Mouse (Mus musculus): ENCODE results near the gene Gprc5b. TPM values are rescaled to one million over a fixed set of nuclear protein-coding genes. Genes with fewer than 3 reads are reported as not detected.

Gprc5b gene
- polyA plus RNA-seq, 1 experiment = 8.1 TPM

DNA sequence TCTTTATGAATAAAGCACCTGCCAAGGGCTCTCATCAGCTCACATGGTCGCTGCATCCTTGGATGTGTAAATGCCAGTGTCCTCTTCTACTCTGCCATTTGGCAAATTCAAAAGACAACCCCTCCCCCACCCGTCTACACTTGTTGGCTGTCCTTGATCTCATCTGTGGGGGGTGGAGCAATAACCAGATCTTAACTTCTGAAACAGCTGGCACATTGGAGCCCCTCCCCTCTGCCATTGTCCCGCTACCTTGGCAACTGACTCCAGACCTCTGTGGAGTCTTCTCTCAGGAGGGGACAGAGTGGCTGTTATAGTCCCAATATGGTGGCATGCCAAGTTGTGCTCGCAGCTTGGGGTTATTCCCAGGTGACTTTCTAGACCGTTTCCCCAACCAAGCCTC lies 22.7 kb downstream of the Gprc5b start:
- no peak overlapping the region for H3K4me3 ChIP-seq (ENCODE audit: extremely low read depth, insufficient read depth, insufficient read length)
- no peak for DNase-seq (ENCODE audit: low read depth in 1 of 2, low spot score in 2 of 2)
- no peaks in the 10 kb centered on the region for H3K4me1 ChIP-seq (ENCODE audit: control insufficient read depth, insufficient read depth, insufficient read length)
- no peak for TF ChIP-seq CTCF (IDR thresholded peaks at IDR 0.05; ENCODE audit: extremely low read depth, insufficient read depth, insufficient read length, insufficient replicate concordance)
- no peak for TF ChIP-seq POLR2A (IDR thresholded peaks at IDR 0.05; ENCODE audit: low read depth, low read length)
- 86% methylated on average over 5 of the region's 5 CpGs for WGBS
- no peaks in the 10 kb centered on the region for H3K27me3 ChIP-seq (ENCODE audit: control insufficient read depth, insufficient read depth, low read length)
- no peak overlapping the region for H3K27ac ChIP-seq (ENCODE audit: insufficient read depth, low read length)
- H3K36me3 ChIP-seq (ENCODE audit: control insufficient read depth, insufficient read depth, low read length) = no peaks in the 10 kb centered on the region

DNA sequence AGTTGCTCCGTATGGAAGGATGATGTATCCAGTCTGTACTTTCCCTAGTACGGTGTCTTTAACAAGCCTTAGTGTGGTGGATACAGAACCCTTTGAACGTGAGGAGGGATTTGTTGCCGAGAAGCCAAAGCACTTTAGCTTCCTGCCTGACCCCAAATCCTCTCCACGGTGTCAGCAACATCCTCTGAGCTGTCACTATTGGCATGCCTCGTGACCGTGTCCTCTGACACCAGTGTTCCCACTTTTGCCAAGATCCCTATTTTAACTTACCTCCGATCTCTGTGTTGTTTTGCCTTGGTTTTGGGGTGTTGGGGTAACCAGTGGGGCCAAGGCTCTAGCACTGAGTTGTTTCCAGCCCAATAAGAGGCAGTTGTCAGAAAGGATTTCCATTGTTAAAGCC lies 23.5 kb downstream of the Gprc5b start:
- TF ChIP-seq POLR2A (IDR thresholded peaks at IDR 0.05; ENCODE audit: low read depth, low read length) (no peak), CTCF (IDR thresholded peaks at IDR 0.05; ENCODE audit: extremely low read depth, insufficient read depth, insufficient read length, insufficient replicate concordance) (no peak)
- no peak for DNase-seq (ENCODE audit: low read depth in 1 of 2, low spot score in 2 of 2)
- Histone ChIP-seq H3K4me1 (ENCODE audit: control insufficient read depth, insufficient read depth, insufficient read length) (no peaks in the 10 kb centered on the region), H3K36me3 (ENCODE audit: control insufficient read depth, insufficient read depth, low read length) (no peaks in the 10 kb centered on the region), H3K4me3 (ENCODE audit: extremely low read depth, insufficient read depth, insufficient read length) (no peak overlapping the region), H3K27ac (ENCODE audit: insufficient read depth, low read length) (no peak overlapping the region), H3K27me3 (ENCODE audit: control insufficient read depth, insufficient read depth, low read length) (no peaks in the 10 kb centered on the region)
- WGBS = 87% methylated on average over 8 of the region's 8 CpGs

DNA sequence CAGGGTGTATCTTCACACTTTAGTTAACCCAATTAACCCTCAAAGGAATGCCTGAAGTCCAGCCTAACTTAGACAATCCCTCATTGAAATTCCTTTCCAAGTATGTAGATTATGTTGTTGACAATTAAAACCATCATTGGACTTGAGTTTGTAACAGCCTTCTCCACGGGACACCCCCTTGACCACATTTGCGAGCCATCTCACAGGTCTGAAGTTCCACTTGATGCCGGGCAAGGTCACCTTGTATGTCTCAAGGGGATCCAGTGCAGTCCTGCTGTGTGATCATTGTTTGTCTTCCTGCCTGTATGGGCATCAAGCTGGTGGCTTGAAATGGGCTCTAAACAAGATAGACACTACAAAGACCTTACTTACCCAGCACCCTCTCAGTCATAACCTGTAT lies 26.1 kb downstream of the Gprc5b start:
- Histone ChIP-seq H3K4me3 (ENCODE audit: extremely low read depth, insufficient read depth, insufficient read length) (no peak overlapping the region), H3K27me3 (ENCODE audit: control insufficient read depth, insufficient read depth, low read length) (no peaks in the 10 kb centered on the region), H3K36me3 (ENCODE audit: control insufficient read depth, insufficient read depth, low read length) (no peaks in the 10 kb centered on the region), H3K4me1 (ENCODE audit: control insufficient read depth, insufficient read depth, insufficient read length) (no peaks in the 10 kb centered on the region), H3K27ac (ENCODE audit: insufficient read depth, low read length) (no peak overlapping the region)
- 94% methylated on average over 3 of the region's 3 CpGs for WGBS
- no peak for DNase-seq (ENCODE audit: low read depth in 1 of 2, low spot score in 2 of 2)
- no peak for TF ChIP-seq CTCF (IDR thresholded peaks at IDR 0.05; ENCODE audit: extremely low read depth, insufficient read depth, insufficient read length, insufficient replicate concordance)
- no peak for TF ChIP-seq POLR2A (IDR thresholded peaks at IDR 0.05; ENCODE audit: low read depth, low read length)

DNA sequence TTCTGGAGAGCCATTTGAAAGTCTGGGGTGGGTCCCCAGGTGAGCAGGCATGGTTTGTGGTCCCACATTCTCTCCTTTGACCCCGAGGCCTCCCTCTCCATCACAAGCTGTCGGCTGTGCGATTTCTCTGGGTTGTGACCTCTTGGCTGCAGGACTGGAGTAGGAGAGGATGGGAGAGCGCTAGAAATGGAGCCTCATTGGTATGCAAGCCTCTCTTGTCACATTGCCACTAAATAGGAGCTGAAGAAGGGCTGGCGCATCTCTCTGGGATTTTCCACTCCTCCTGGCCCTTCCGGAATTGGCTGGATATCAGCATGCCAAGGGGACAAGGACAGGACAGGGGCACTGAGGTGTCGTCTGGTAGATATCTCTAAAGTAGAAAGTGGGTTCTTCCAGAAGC lies 29.8 kb downstream of the Gprc5b start:
- 61% methylated on average over 7 of the region's 7 CpGs for WGBS
- no peaks in the 10 kb centered on the region for H3K27me3 ChIP-seq (ENCODE audit: control insufficient read depth, insufficient read depth, low read length)
- TF ChIP-seq POLR2A (IDR thresholded peaks at IDR 0.05; ENCODE audit: low read depth, low read length) = no peak
- no peak for TF ChIP-seq CTCF (IDR thresholded peaks at IDR 0.05; ENCODE audit: extremely low read depth, insufficient read depth, insufficient read length, insufficient replicate concordance)
- no peak overlapping the region for H3K4me3 ChIP-seq (ENCODE audit: extremely low read depth, insufficient read depth, insufficient read length)
- no peak for DNase-seq (ENCODE audit: low read depth in 1 of 2, low spot score in 2 of 2)
- H3K4me1 ChIP-seq (ENCODE audit: control insufficient read depth, insufficient read depth, insufficient read length) = no peaks in the 10 kb centered on the region
- H3K36me3 ChIP-seq (ENCODE audit: control insufficient read depth, insufficient read depth, low read length) = no peaks in the 10 kb centered on the region
- no peak overlapping the region for H3K27ac ChIP-seq (ENCODE audit: insufficient read depth, low read length)

DNA sequence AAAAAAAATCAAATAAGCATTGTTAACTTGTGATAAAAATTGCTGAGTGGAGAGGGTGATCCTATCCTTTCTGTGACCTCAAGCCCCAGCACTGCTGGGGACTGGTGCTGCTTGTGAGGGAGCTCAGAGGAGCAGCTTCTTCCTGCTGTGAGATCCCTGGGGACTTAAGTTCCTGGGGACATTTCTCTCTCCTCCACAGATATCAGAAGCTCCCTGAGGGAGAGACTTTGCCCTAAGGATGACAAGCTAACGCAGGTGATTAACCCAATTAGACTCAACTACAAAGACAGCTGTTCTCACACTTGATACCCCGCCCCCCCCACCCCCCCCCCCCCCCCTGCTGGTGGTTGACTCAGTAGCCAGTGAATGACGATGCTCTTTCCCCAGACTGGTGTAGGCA lies 30.2 kb downstream of the Gprc5b start:
- TF ChIP-seq POLR2A (IDR thresholded peaks at IDR 0.05; ENCODE audit: low read depth, low read length) = no peak
- TF ChIP-seq CTCF (IDR thresholded peaks at IDR 0.05; ENCODE audit: extremely low read depth, insufficient read depth, insufficient read length, insufficient replicate concordance) = no peak
- DNase-seq (ENCODE audit: low read depth in 1 of 2, low spot score in 2 of 2) = no peak
- H3K4me1 ChIP-seq (ENCODE audit: control insufficient read depth, insufficient read depth, insufficient read length) = no peaks in the 10 kb centered on the region
- WGBS = 19% methylated on average over 3 of the region's 3 CpGs
- no peak overlapping the region for H3K4me3 ChIP-seq (ENCODE audit: extremely low read depth, insufficient read depth, insufficient read length)
- H3K27me3 ChIP-seq (ENCODE audit: control insufficient read depth, insufficient read depth, low read length) = no peaks in the 10 kb centered on the region
- H3K27ac ChIP-seq (ENCODE audit: insufficient read depth, low read length) = no peak overlapping the region
- H3K36me3 ChIP-seq (ENCODE audit: control insufficient read depth, insufficient read depth, low read length) = no peaks in the 10 kb centered on the region

DNA sequence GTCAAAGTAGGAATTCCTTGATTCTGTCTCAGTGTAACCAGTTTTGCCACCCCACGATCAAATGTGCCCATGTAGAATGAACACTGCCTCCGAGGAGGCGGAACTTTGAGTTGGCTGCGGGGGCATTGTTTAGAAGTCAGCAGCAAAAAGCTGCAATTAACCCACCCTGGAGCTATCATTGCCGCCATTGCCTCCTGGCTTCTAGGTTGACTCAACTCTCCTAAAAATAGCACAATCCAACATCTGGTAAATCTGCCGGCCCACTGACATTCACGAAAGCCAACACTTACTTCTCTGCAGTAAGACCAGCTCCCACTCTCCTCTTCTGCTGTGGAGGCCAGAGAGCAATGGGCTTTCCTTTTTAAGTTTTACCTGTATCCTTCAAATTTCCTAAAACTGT lies 35.8 kb downstream of the Gprc5b start:
- no peak for TF ChIP-seq POLR2A (IDR thresholded peaks at IDR 0.05; ENCODE audit: low read depth, low read length)
- TF ChIP-seq CTCF (IDR thresholded peaks at IDR 0.05; ENCODE audit: extremely low read depth, insufficient read depth, insufficient read length, insufficient replicate concordance) = no peak
- H3K4me1 ChIP-seq (ENCODE audit: control insufficient read depth, insufficient read depth, insufficient read length) = no peaks in the 10 kb centered on the region
- no peak overlapping the region for H3K27ac ChIP-seq (ENCODE audit: insufficient read depth, low read length)
- no peaks in the 10 kb centered on the region for H3K36me3 ChIP-seq (ENCODE audit: control insufficient read depth, insufficient read depth, low read length)
- H3K4me3 ChIP-seq (ENCODE audit: extremely low read depth, insufficient read depth, insufficient read length) = no peak overlapping the region
- DNase-seq (ENCODE audit: low read depth in 1 of 2, low spot score in 2 of 2) = no peak
- WGBS = 79% methylated on average over 7 of the region's 7 CpGs
- H3K27me3 ChIP-seq (ENCODE audit: control insufficient read depth, insufficient read depth, low read length) = no peaks in the 10 kb centered on the region

DNA sequence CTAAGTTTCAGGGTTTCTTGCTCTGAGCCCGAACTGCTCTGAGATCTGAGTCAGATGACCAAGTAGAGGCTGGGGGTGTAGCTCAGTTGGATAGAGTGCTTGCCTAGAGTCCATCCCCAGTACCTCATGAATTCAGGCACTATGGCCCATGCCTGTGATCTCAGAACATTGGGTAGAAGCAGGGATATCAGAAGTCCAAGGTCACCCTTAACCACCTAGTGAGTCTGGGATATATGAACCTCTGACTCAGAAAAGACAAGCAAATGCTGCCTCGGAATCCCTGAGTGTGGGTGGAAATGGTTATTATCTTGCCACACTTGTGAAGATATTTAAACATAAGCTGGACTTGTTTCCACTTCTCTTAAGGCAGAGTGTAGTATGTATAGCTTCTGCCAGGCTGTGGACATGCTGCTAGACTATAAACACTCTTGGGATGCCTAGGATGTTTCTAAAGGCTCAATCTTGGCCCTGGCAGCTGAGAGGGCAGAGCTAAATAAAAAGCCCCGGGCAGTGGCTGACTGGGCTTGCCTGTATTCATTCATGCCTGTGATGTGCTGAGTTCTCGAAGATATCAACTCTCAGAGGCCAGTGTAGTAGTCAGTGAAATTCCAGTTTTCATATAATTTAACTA lies 38.3 kb downstream of the Gprc5b start:
- Histone ChIP-seq H3K4me3 (ENCODE audit: extremely low read depth, insufficient read depth, insufficient read length) (no peak overlapping the region), H3K27ac (ENCODE audit: insufficient read depth, low read length) (no peak overlapping the region), H3K27me3 (ENCODE audit: control insufficient read depth, insufficient read depth, low read length) (no peaks in the 10 kb centered on the region), H3K4me1 (ENCODE audit: control insufficient read depth, insufficient read depth, insufficient read length) (no peaks in the 10 kb centered on the region), H3K36me3 (ENCODE audit: control insufficient read depth, insufficient read depth, low read length) (no peaks in the 10 kb centered on the region)
- 90% methylated on average over 4 of the region's 4 CpGs for WGBS
- no peak for DNase-seq (ENCODE audit: low read depth in 1 of 2, low spot score in 2 of 2)
- TF ChIP-seq CTCF (IDR thresholded peaks at IDR 0.05; ENCODE audit: extremely low read depth, insufficient read depth, insufficient read length, insufficient replicate concordance) (no peak), POLR2A (IDR thresholded peaks at IDR 0.05; ENCODE audit: low read depth, low read length) (no peak)

Data from spleen, adult 2 months (tissue).